Mouse (Mus musculus) adrenal gland (tissue): ENCODE results near the gene Stim1.

ENCODE experiments used
- intact Hi-C: fragments of 180-260 bp; cut with DNase I; formaldehyde crosslinking; loops from one replicate; pipeline ENCODE4 v1.15.1; 2025

The Stim1 gene

DNA sequence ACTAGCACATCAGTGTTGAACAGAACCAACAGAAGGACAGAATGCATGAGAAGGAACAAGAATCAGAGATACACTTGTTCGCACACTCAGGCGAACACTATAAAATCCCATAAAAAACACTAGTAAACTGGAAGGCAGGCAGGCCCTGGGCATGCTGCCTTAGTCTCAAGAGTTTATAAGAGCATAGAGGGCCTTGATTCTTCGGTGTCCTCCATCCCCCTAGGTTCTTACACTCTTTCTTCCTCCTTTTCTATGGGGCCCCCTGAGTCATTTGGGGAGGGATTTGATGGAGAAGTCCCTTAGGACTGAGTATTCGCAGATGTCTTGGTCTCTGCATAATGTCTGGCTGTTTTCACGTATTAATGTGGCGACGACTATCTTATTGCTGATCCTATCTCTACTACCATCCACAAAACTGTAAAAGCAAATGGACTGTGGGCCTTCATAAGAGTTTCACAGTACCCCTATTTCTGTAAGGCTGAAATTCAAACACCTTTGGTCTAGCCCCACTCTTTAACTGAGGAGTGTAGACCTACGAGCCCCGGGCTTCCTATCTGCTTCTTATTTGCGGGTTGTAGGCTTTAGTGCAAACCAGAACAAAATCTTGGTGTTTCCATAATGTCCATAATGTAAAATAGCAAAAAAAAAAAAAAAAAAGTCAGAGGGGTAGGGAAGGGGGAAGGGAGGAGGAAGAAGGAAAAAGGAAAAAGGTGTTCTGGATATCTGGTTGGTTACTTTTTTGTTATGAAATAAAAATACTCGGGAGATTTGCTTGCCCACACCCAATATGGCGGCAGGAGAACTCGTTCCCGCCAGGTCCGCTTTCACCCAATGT is 173.4 kb downstream of the Stim1 start:
- intact Hi-C loops: loop anchor here (5.0 kb wide), 1 partner anchor 41 kb away; the partner anchor contains the start of gene Olfr543

DNA sequence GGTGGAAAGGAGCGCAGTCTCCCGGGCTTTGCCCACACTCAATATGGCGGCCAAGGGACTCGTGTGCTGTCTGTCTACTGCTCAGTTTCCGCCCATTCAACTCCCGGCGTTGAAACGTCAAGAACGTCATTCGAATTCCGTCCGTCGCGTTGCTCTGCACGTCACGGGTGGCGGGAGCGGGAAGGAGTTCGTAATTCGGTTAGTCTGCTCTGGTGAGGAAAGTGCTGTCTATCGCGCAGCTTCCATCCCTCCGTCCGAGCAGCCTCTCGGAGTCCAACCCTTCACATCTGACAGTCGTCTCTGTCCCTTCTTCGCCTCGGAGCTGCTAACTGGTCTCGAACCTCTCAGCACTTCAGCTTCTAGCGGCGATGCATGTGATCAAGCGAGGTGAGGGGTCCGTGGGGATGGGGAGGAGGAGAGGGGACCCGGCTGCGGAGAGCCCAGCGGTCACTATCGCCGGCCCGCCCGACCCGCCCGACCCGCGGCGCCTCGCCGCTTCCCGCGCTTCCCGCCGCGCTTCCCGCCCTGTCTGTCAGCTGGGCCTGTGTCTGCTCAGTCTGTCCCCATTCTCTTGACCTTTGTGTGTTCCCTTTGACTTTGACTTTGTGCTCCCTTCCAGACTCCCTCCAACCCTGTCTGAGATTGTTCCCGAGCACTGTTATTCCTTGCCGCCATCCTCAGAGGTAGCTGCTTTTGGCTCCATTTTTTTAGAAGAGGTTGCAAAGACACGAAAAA is 174.2 kb downstream of the Stim1 start, which contains the start of gene Rrm1:
Gene Rrm1, plus strand, starts transcription at position 39 of the 735 bp plus-strand sequence.
- intact Hi-C loops: loop anchor here (5.0 kb wide), 1 partner anchor 40 kb away; the partner anchor contains the start of gene Olfr543

DNA sequence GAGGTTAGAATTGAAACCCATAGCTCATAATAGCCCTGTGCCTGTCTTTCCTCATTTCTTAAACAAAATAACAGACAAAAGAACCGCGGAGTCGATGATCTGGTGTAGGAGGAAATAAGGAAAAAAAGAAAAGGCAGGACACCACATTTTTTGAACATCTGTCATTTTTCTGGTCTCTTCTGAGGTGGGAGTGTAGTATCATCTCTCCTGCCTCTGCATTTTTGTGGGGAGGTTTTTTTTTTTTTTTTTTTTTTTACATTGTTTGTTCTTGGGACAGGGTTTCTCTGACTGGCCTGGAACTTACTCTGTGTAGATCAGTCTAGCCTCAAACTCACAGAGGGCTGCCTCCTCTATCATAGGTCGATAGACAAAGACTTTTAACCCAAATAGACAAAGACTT is 174.8 kb downstream of the Stim1 start:
- intact Hi-C loops: loop anchor here (5.0 kb wide), 1 partner anchor 40 kb away; the partner anchor contains the start of gene Olfr543

DNA sequence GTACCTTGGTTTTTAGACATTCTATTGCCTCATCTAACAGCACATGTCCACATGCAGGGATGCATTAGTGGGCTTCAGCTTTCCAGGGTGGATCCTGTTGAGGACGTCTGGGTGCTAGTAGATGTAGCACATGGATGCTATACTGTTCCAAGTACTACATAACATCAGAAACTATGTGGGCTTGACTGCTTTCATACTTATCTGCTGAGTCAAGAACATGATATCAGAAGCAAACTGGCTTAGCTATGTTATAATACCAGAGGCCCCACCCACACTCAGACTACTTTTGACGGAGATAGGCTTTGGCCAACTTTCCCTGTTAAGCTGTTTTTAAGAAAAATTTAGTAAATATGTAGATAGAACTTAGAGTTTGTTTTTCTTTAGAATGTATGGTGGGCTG is 176.7 kb downstream of the Stim1 start:
- intact Hi-C loops: loop anchor here (5.0 kb wide), 1 partner anchor 38 kb away; the partner anchor contains the start of gene Olfr543

DNA sequence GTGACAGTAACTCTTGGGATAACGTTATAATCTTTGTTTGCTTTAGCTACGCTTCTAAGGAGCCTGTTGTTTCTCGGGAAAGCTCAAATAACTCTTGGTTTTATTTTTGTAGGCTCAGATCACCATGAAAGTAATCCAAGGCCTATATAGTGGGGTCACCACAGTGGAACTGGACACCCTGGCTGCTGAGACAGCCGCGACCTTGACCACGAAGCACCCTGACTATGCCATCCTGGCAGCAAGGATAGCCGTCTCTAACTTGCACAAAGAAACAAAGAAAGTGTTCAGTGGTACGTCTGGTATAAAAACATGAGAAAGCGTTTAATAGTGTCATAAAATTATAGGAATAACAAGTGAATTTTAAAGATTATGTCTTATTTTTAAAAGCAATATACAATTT is 178.8 kb downstream of the Stim1 start:
- intact Hi-C loops: no loop called here

DNA sequence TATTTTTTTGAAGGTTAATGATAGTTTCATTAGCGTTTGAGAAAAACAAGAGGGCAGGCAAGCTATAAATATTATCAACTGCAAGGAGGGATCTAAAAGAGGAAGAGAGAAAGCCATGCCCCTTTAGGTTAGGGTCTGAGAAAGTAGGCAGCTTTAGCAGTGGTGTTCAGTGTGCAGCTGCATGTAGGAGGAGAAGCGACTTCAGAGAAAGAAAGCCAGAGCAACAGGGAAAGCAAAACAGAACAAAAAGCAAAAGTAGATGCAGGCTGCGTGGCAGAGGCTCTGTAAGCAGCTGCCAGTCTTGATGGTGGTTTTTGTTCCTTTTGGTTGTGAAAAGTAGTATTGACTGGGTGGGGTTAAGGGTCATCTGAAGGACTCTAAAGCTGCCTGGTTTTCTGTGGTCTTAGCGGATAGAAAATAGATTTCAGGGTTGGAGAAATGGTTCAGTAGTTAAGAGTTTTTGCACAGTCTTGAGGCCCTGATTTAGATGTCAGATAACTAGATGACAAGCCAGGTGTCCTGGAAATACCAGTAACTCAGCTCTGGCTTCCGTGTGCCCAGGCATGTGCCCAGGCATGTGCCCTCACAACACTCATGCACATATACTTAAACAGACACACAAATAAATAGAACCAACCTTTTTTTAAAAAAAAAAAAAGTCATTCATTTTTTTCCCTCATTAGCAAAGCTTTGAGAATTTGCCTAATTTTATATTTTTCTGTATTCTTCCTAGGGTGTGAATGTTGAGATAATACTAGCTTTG is 191.2 kb downstream of the Stim1 start:
- intact Hi-C loops: no loop called here

DNA sequence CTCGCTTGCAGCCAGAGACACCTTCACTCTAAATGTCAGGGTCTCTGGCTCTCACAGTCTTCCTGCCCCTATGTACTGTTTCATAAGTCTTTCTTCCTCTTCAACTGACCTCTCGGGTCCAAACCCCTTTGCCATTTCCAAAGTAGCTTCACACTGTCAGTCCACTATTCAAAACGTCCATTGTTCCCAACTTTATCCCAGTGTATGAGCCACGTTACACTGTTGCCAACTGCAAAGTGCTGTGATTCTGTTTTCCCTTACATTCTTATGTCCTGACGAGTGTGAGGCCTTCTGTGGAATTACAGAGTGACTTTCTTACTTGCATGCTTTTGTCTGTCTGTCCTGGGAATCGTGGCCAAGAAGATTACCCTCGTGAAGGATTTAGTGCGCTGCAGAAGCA is 200.0 kb downstream of the Stim1 start:
- intact Hi-C loops: no loop called here

DNA sequence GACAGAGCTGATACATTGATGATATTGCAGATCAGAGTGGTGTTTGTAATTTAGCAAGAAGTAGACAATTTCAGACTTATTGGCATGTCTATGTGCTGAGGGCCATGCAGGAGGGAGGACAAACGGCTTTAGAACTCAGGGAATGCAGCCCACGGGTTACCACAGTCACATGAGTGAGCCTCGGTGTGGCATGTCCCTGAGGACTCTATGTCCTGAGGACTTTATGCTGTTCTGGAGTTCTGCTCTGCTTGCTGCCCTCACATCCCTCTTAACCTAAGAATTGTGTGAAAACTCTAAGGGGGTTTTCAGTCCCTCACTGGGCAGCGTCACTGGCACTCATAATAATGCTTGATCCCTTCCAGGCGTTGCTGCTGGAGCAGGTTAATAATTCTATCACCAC is 205.1 kb downstream of the Stim1 start:
- intact Hi-C loops: no loop called here

DNA sequence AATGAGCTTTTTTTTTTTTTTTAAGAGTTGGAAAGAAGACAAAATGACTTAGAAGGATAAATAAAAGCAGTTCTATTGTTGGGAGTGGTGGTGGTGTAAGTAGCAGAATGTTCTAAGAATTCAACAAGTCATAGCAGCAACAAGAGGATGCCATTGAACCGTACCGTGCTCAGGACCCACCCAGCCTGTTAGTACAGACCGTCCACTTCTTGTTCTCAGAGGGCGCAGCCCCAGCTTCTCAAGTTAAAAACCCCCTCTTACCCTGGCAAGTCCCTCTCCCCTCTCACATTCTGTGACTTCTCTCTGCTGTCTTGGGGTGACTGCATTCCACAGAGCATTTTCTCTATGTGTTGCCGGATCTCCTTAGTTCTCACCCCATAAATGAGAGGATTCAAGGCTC is 209.0 kb downstream of the Stim1 start:
- intact Hi-C loops: no loop called here

DNA sequence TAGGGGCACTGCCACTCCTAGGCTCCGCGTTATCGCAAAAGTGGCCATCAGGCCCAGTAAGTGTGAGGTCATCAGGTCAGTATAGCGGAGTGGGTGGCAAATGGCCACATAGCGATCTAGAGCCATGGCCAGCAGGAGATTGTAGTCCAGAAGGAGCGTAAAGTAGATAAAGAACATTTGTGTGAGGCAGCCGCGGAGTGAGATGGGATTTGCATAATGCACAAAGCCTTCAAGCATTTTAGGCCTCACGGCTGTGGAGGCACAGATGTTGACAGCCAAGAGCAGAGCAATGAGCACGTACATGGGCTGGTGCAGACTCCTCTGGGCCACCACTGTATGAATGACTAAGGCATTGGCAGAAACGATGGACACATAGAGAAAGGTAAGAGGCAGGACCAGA is 209.8 kb downstream of the Stim1 start:
- intact Hi-C loops: no loop called here

DNA sequence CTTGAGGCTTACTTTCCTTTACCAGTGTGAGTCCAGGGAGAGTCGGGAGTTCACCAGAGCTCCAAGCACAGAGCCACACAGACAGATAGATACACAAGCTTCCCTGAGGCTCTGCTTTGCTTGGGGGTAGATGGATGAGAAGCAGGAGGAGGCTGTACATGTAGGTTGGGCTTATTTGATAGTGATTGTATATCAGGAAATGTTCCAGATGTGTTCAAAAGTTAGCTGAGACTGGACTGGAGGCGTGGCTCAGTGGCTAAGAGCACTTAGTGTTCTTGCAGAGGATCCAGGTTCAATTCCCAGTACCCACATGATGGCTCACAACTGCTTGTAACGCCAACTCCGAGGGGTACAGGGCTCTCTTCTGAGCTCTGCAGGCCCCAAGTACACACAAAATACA is 210.8 kb downstream of the Stim1 start:
- intact Hi-C loops: no loop called here

DNA sequence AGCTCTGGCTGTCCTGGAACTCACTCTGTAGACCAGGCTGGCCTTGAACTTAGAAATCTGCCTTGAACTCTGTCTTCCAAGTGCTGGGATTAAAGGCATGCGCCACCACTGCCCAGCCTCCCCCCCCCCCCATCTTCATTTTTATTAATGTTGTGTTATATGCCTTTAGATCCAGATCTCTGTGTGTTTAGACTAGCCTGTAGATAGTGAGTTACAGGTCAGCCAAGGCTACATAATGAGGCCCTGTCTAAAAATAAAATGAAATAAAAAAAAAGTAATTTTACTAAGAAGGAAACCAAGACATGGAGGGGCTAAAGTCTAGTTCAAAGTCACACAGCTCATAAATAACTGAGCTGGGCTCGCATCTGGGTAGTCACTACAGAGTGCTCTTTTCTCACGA is 211.3 kb downstream of the Stim1 start:
- intact Hi-C loops: no loop called here

DNA sequence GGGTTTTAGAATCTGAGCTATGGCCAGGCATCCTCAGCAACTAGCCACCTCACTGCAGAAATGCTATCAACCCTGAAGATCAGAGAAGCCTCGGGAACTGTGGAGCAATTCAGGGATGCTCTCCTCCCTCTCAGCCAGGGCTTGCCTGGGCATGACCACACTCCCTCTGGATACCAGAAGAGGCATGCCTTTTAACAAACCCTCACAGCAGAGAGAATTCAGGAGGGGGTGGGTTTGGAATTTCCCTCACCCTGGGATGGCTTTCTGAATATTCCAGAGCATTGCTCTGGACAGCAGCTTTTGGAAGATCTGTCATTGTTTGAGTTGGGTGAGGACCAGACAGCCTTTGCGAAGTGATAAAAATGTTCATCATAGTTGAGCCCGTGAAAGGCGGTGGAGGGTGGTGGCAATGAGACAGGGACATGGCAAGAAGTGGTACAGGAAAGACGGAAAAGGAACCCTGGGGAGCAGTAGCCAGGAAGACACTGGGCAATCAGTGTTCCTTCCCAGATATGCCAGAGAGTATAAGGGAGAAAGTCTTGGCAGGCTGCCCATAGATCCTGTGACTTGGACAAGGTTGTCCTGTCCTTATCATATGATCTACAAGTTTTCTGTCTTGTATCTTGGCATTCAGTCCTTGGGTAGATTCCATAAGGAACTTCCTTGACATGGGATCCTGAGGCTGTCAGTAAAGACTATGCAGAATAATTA is 211.9 kb downstream of the Stim1 start:
- intact Hi-C loops: loop anchor here (5.0 kb wide), 1 partner anchor 37 kb away; the partner anchor contains the start of gene Rrm1

DNA sequence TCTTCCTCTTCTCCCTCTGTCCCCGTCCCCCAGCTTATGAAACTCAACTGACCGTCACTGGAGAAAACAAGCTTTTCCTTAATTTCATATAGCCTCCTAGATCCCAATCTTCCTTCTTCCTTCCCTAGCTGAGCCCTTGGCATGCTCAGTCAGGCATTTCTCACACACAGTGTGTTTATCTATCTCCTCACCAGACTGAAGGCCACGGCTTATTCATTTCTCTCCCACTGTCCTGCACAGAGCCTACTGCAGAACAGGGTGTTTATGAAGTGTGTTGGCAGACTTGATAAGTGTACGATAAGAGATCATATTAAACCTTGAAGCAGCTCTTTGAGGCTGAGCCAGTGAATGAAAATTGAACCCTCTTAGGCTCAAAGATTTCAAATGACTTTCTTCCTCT is 213.2 kb downstream of the Stim1 start:
- intact Hi-C loops: loop anchor here (5.0 kb wide), 1 partner anchor 39 kb away; the partner anchor contains the start of gene Rrm1

DNA sequence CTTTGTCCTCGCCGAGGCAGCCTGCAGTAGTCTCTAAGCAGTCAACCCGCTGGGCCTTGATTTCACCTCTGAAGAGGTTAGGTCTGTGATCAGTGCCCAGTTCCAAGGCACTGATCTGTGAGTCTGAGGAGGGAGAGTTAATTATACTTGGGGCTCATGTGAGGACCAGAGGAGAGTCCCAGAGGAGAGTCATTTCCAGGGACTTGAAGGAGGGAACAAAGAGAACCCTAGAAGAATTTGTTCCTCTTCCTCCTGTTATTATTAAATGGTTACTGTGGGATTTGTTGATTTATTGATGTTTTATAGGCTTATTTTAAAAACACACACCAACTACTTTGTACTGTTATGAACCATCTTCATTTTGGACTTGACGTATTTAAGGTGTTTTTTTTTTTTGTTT is 214.0 kb downstream of the Stim1 start, which contains the start of gene Olfr543:
Gene Olfr543, minus strand, starts transcription at position 101 of the 400 bp plus-strand sequence.
- intact Hi-C loops: loop anchor here (5.0 kb wide), 1 partner anchor 39 kb away; the partner anchor contains the start of gene Rrm1

DNA sequence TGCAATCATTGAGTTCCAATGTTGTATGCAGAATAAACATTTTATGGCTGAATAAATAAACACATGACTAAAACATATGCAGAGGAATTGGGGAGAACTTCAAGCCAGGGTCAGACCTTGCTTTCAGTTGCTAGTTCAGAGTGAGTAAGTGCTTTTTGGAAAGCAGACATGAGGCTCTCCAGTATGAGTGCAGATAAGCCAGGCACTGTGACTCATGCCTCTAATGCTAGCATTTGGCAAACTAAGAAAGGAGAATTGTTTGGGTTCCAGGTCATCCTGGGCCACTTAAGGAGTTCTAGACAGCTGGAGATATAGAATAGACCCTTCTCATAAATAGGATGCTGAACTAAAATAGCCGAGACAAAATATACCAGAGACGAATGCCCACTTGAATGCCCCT is 216.1 kb downstream of the Stim1 start:
- intact Hi-C loops: loop anchor here (5.0 kb wide), 1 partner anchor 41 kb away; the partner anchor contains the start of gene Rrm1

DNA sequence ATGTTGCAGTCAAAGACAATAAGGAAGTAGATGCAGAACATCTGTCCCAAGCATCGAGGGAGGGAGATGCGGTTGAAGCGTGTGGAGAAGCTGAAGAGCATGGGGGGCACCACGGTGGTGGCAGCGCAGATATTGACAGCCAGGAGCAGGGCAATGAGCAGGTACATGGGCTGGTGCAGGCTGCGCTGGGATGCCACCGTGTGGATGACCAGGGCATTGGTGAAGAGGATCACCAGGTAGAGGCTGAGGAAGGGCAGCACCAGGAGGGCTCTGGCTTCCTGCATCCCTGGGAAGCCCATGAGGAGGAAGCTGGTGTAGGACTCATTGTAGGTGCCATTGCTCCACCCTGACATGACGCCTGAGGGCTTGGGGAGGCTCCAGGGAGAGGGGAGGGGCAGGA is 217.2 kb downstream of the Stim1 start:
- intact Hi-C loops: loop anchor here (5.0 kb wide), 1 partner anchor 42 kb away; the partner anchor contains the start of gene Rrm1

DNA sequence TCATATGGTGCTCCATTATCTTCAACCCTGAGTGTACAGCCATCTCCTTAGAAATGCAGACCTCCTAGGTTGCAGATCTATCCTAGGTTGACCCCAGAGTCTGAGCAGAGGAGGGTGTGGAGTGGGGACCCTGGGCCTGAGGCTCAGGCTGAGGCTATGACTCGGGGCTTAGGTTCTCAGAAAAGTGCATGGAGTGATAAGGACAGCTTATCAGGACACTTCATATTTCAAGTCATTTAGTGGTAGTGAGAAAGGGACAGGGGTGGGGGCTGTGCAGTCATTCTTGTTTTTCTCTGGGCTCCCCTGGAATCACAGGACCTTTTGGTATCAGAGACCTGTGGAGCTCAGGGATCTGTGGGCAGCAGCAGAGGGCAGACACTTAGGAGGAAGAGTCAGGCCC is 218.5 kb downstream of the Stim1 start:
- intact Hi-C loops: no loop called here
